Mouse (Mus musculus) erythroblast, embryonic 14.5 days (primary cell): ENCODE measurements around the gene Usp4. TPM values are rescaled to one million over a fixed set of nuclear protein-coding genes. Genes with fewer than 3 reads are reported as not detected.

Experiments
- H3K27me3 ChIP-seq: 2 replicates; pipeline ENCODE4 v1.6.1; 2012; ENCODE audit warnings: inconsistent platforms; ENCODE audit not compliant: control insufficient read depth
- H3K36me3 ChIP-seq: 2 replicates; pipeline ENCODE4 v1.6.1; 2012; ENCODE audit warnings: mild to moderate bottlenecking, inconsistent platforms; ENCODE audit not compliant: control insufficient read depth
- H3K4me1 ChIP-seq: 2 replicates; pipeline ENCODE4 v1.6.1; 2012; ENCODE audit warnings: inconsistent platforms; ENCODE audit not compliant: control insufficient read depth
- H3K4me3 ChIP-seq: replicated peaks from 2 replicates; pipeline ENCODE3; 2012; ENCODE audit warnings: moderate library complexity, mild to moderate bottlenecking, inconsistent platforms
- H3K9me3 ChIP-seq: 2 replicates; pipeline ENCODE4 v1.6.1; 2012; ENCODE audit warnings: low read length, inconsistent platforms, mixed read lengths; ENCODE audit not compliant: control insufficient read depth
- GATA1 ChIP-seq: IDR thresholded peaks from 2 replicates; pipeline ENCODE4 v1.6.1; 2012; ENCODE audit warnings: low read length, inconsistent platforms, mixed read lengths
- TAL1 ChIP-seq: IDR thresholded peaks from 3 replicates; pipeline ENCODE4 v1.6.1; 2012; ENCODE audit warnings: low read length, inconsistent platforms, mixed read lengths
- polyA plus RNA-seq: library from polyadenylated mRNA; stranded (reverse); fragments of >175 nt; gene quantifications from 2 replicates; pipeline ENCODE4 v1.2.3, GENCODE M21; 2012

The Usp4 gene
- polyA plus RNA-seq, 1 experiment, result 16.0 TPM

GRCm38 (mm10) chr9:108428384-108428783, 80.7 kb downstream of the Usp4 start, which contains the start of gene Ccdc36:
Ccdc36 (minus strand) TSS chr9:108428484.
- H3K4me3 ChIP-seq, result no peak within 1 kb of the TSS
- no peaks in the 10 kb centered on the region for H3K27me3 ChIP-seq
- no peaks in the 10 kb centered on the region for H3K9me3 ChIP-seq
- TF ChIP-seq TAL1, result no peak
- no peaks in the 10 kb centered on the region for H3K36me3 ChIP-seq
- peaks cover 7% of the 10 kb centered on the region for H3K4me1 ChIP-seq

GRCm38 (mm10) chr9:108431431-108432067, 83.9 kb downstream of the Usp4 start:
- Histone ChIP-seq H3K4me1 (peaks cover 7% of the 10 kb centered on the region), H3K4me3 (peak overlapping the region; percentile 32), H3K27me3 (0 out of 2 replicates have a peak, but pooled peaks cover under 1% of the 10 kb centered on the region), H3K9me3 (no peaks in the 10 kb centered on the region), H3K36me3 (no peaks in the 10 kb centered on the region)
- TF ChIP-seq GATA1 (no peak), TAL1 (no peak)

GRCm38 (mm10) chr9:108436182-108436581, 88.5 kb downstream of the Usp4 start, which contains the start of gene BC048562:
BC048562 (plus strand) TSS chr9:108436482.
- Histone ChIP-seq H3K4me1 (peaks cover 7% of the 10 kb centered on the region), H3K36me3 (no peaks in the 10 kb centered on the region), H3K27me3 (peaks cover 8% of the 10 kb centered on the region), H3K4me3 (no peak within 1 kb of the TSS), H3K9me3 (no peaks in the 10 kb centered on the region)
- no peak for TF ChIP-seq GATA1
- no peak for TF ChIP-seq TAL1

- TF ChIP-seq GATA1 (no peak), TAL1 (no peak)
- no peaks in the 10 kb centered on the region for H3K4me1 ChIP-seq
- H3K4me3 ChIP-seq, result no peak overlapping the region
- H3K9me3 ChIP-seq, result no peaks in the 10 kb centered on the region
- H3K27me3 ChIP-seq, result peaks cover 10% of the 10 kb centered on the region
- no peaks in the 10 kb centered on the region for H3K36me3 ChIP-seq
Measured at GRCm38 (mm10) chr9:108439176-108439575, 91.5 kb downstream of the Usp4 start.

GRCm38 (mm10) chr9:108440485-108440884, 92.8 kb downstream of the Usp4 start:
- TF ChIP-seq TAL1, result no peak
- TF ChIP-seq GATA1, result no peak
- no peaks in the 10 kb centered on the region for H3K9me3 ChIP-seq
- H3K4me3 ChIP-seq, result no peak overlapping the region
- H3K36me3 ChIP-seq, result no peaks in the 10 kb centered on the region
- no peaks in the 10 kb centered on the region for H3K4me1 ChIP-seq
- H3K27me3 ChIP-seq, result peaks cover 17% of the 10 kb centered on the region

- Histone ChIP-seq H3K4me1 (no peaks in the 10 kb centered on the region), H3K27me3 (peaks cover 17% of the 10 kb centered on the region), H3K9me3 (no peaks in the 10 kb centered on the region), H3K36me3 (no peaks in the 10 kb centered on the region), H3K4me3 (no peak overlapping the region)
- no peak for TF ChIP-seq TAL1
- TF ChIP-seq GATA1, result no peak
Measured at GRCm38 (mm10) chr9:108441236-108441919, 93.7 kb downstream of the Usp4 start.

Other genes with a start within 250 kb of the Usp4 start
- 0.03 and 0.07 TPM in 2 replicates for gene Bsn, start 157.5 kb upstream of the Usp4 start, polyA plus RNA-seq
- gene Dag1, start 83.9 kb upstream of the Usp4 start, polyA plus RNA-seq, result 0.67 and 0.75 TPM in 2 replicates
- not detected in 2 replicates for gene Nicn1, start 57.4 kb upstream of the Usp4 start, polyA plus RNA-seq
- gene Amt, start 51.0 kb upstream of the Usp4 start, polyA plus RNA-seq, result not detected in 2 replicates
- gene Rhoa, start 41.7 kb upstream of the Usp4 start, polyA plus RNA-seq, result 12.9 and 13.9 TPM in 2 replicates
- 0.16 TPM in 2 replicates for gene Tcta, start 41.7 kb upstream of the Usp4 start, polyA plus RNA-seq
- 533 and 609 TPM in 2 replicates for gene Gpx1, start 8.9 kb upstream of the Usp4 start, polyA plus RNA-seq
- gene 1700102P08Rik, start 45.0 kb downstream of the Usp4 start, polyA plus RNA-seq, result 0.88 and 0.93 TPM in 2 replicates
- gene Ccdc36, start 80.6 kb downstream of the Usp4 start, polyA plus RNA-seq, result not detected in 2 replicates
- not detected in 2 replicates for gene BC048562, start 88.6 kb downstream of the Usp4 start, polyA plus RNA-seq
- 1.1 and 1.4 TPM in 2 replicates for gene Ccdc71, start 112.7 kb downstream of the Usp4 start, polyA plus RNA-seq
- gene Klhdc8b, start 113.7 kb downstream of the Usp4 start, polyA plus RNA-seq, result 1.8 and 1.9 TPM in 2 replicates
- 0.02 and 0.05 TPM in 2 replicates for gene Lamb2, start 131.9 kb downstream of the Usp4 start, polyA plus RNA-seq
- gene Usp19, start 142.7 kb downstream of the Usp4 start, polyA plus RNA-seq, result 10.7 and 11.0 TPM in 2 replicates
- gene Qars, start 159.9 kb downstream of the Usp4 start, polyA plus RNA-seq, result 5.3 and 5.9 TPM in 2 replicates
- gene Qrich1, start 169.0 kb downstream of the Usp4 start, polyA plus RNA-seq, result 3.5 TPM in 2 replicates
- 4.0 and 4.4 TPM in 2 replicates for gene Impdh2, start 212.4 kb downstream of the Usp4 start, polyA plus RNA-seq
- 1.1 and 4.7 TPM in 2 replicates for gene Ndufaf3, start 219.6 kb downstream of the Usp4 start, polyA plus RNA-seq
- gene Dalrd3, start 222.0 kb downstream of the Usp4 start, polyA plus RNA-seq, result 6.0 and 7.1 TPM in 2 replicates
- 0.24 and 0.45 TPM in 2 replicates for gene Wdr6, start 230.9 kb downstream of the Usp4 start, polyA plus RNA-seq
- gene P4htm, start 249.8 kb downstream of the Usp4 start, polyA plus RNA-seq, result 0.02 and 0.03 TPM in 2 replicates